17 mouse cellular contexts compared by ENCODE assay signal in genomic region chr3:28453458-28453857, GRCm38 (mm10).
"Had no signal": no experiment of that assay in that cellular context is flagged by ENCODE, and none has a peak within 500 bp of the region (broad histone marks: within the 10 kb centered on the region; RNA-seq: fewer than 3 reads in every experiment).

No protein-coding gene starts in this region.

- ATAC-seq: midbrain, embryonic 16.5 days had no signal

- H3K27ac ChIP-seq: midbrain, embryonic 10.5 days; midbrain, embryonic 12.5 days; neural tube, embryonic 13.5 days; neural tube, embryonic 15.5 days; stomach, embryonic 15.5 days; stomach, postnatal 0 days had no signal

- H3K4me1 ChIP-seq: midbrain, embryonic 10.5 days; midbrain, embryonic 12.5 days; neural tube, embryonic 13.5 days; stomach, embryonic 15.5 days had no signal

- H3K4me3 ChIP-seq: midbrain, embryonic 10.5 days; midbrain, embryonic 12.5 days; myocyte; neural tube, embryonic 13.5 days; neural tube, embryonic 15.5 days; stomach, embryonic 15.5 days had no signal

- H3K9me3 ChIP-seq: midbrain, embryonic 10.5 days; midbrain, embryonic 12.5 days; neural tube, embryonic 13.5 days; neural tube, embryonic 15.5 days; stomach, embryonic 15.5 days had no signal

- H3K36me3 ChIP-seq: midbrain, embryonic 10.5 days; midbrain, embryonic 12.5 days; neural tube, embryonic 13.5 days; neural tube, embryonic 15.5 days; stomach, embryonic 15.5 days had no signal

- H3K27me3 ChIP-seq: midbrain, embryonic 12.5 days; neural tube, embryonic 13.5 days; neural tube, embryonic 15.5 days; stomach, embryonic 15.5 days had no signal

- DNase-seq: lung, adult 18-20 months; lung, embryonic 14.5 days; lung, postnatal 10 days; lung, postnatal 4 days; midbrain, embryonic 14.5 days; right cerebral cortex, postnatal 14 days; thymus, adult 2 months; thymus, postnatal 25 days; thymus, postnatal 4 days had no signal

- H3K9ac ChIP-seq: lung, embryonic 14.5 days; midbrain, embryonic 12.5 days; neural tube, embryonic 13.5 days; neural tube, embryonic 15.5 days; stomach, embryonic 15.5 days had no signal

- H3K4me2 ChIP-seq: lung, embryonic 14.5 days; midbrain, embryonic 12.5 days; neural tube, embryonic 13.5 days; neural tube, embryonic 15.5 days; stomach, embryonic 15.5 days had no signal
